Mouse (Mus musculus) WW6 (cell line): ENCODE data around the gene A2ml1.

Experiments used
- DNase-seq: peaks from one replicate; pipeline ENCODE4 v3.0.0-alpha.2; 2013; ENCODE audit warnings: low read depth, low spot score

The A2ml1 gene

DNA sequence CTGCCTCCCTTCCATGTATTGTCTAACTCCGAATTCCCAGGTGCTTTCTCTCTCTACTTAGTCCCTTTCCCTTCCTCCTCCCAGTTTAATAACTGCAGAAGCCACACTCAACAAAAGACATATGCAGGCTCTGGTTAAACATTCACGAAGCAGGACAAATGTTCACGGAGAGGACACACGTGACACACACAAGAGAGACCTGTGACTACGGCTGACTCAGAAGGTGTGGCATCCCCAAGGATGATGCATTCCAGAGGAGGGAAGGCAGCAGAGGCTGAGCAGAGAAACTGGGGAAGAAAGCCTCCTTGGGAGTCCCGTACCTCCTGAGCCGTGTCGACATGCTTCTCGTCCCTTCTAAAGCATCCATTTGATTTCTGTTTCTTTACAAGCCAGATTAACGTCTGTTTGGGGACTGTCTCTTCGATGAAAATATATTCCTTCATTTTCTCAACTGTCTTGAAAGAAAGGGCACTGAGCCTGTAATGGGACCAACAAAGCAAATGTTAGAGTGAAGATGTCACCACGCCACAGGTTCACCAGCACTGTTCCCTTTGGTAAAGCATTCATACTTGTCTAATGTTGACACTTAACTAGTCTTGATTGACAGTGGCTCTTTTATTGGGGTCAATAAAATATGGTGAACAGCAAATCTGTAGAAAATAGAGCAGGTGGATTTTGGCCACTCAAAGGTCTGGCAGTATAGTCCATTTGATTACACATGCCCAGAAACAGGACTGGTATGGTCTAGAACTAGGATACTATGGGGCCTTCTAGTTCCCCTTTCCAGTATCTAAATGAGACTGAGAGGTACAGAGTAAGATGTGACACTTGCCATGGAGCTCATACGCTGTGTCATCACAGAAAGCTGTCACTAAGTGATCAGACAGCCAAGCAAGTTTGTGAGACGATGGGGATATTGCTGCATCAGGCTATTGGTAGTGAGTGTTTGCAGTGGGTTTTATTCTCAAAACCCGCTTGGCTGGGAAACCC is 31.6 kb downstream of the A2ml1 start:
- no peak for DNase-seq

DNA sequence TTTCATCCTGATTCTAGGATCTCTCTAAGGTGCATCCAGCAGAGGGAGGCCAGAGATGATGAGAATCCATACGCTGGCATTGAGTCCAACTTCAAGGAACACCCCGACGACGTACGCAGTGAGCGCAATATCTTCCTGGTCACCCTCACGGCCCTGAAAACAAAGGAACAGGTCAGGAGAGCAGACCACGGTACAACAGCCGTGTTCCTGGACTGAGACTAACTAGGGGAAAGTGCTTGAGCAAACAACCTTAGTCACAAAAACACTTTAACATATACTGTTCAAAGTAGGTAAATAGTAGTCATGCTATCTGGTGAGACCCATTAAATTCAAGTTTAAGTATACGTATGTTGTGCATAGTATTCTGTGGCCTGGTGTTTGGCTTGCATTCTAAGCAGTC is 32.9 kb downstream of the A2ml1 start:
- DNase-seq: no peak

- no peak for DNase-seq
These were observed 36.0 kb downstream of the A2ml1 start for GRCm38 (mm10) chr6:128545402-128545801.

GRCm38 (mm10) chr6:128543226-128543625 is 38.2 kb downstream of the A2ml1 start:
- DNase-seq: no peak

- no peak for DNase-seq
These were observed 46.2 kb downstream of the A2ml1 start for GRCm38 (mm10) chr6:128535250-128535649.

- no peak for DNase-seq
These were observed 48.1 kb downstream of the A2ml1 start for GRCm38 (mm10) chr6:128533296-128533695.

- no peak for DNase-seq
These were observed 48.7 kb downstream of the A2ml1 start for GRCm38 (mm10) chr6:128532701-128533100.

GRCm38 (mm10) chr6:128528491-128528890 is 52.9 kb downstream of the A2ml1 start:
- DNase-seq: no peak

DNA sequence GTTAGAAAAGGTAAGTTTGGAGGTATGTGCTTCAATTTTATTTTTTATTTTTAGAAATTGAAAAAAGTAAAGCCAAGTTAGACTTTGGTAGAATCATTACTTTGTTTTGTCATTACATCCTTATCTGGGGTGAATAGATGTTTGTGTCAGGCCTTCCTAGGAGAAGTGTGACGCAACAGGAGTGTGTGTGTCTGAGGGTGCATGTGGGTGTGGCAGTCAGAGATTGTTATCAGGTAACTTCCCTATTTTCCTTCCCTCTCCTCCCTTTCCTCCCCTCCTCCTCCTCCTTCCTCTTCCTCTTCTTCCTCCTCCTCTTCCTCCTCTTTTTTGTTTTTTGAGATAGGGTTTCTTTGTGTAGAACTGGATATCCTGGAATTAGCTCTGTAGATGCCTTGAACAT is 54.3 kb downstream of the A2ml1 start:
- DNase-seq: no peak

- no peak for DNase-seq
These were observed 54.8 kb downstream of the A2ml1 start, which contains the start of gene Pzp for GRCm38 (mm10) chr6:128526601-128527000. Gene Pzp, minus strand, starts transcription at chr6:128526720.

GRCm38 (mm10) chr6:128525801-128526200 is 55.6 kb downstream of the A2ml1 start:
- DNase-seq: no peak

GRCm38 (mm10) chr6:128523360-128523759 is 58.0 kb downstream of the A2ml1 start:
- DNase-seq: no peak

DNA sequence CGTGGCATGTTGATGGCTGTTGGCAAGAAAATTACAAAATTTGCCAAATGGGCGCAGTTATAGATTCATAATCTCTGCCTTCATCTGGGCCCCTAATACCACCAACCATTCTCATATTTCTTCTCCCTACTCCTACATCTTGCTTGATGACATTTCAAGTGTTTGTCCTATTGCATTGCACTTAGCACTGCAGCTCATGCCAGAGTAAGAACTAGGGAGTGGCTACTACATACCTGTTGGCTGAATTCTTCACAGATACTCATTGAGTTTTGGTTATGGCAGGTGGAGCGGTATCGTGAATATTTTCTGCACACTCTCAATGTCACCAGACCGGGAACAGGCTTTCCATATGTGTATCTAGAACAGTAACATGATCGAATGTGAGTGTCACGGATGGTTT is 62.2 kb downstream of the A2ml1 start:
- DNase-seq: no peak

GRCm38 (mm10) chr6:128505676-128506236 is 75.7 kb downstream of the A2ml1 start:
- DNase-seq: no peak

- DNase-seq: no peak
These were observed 76.7 kb downstream of the A2ml1 start for GRCm38 (mm10) chr6:128504743-128505142.

GRCm38 (mm10) chr6:128495346-128495745 is 86.1 kb downstream of the A2ml1 start:
- DNase-seq: no peak

DNA sequence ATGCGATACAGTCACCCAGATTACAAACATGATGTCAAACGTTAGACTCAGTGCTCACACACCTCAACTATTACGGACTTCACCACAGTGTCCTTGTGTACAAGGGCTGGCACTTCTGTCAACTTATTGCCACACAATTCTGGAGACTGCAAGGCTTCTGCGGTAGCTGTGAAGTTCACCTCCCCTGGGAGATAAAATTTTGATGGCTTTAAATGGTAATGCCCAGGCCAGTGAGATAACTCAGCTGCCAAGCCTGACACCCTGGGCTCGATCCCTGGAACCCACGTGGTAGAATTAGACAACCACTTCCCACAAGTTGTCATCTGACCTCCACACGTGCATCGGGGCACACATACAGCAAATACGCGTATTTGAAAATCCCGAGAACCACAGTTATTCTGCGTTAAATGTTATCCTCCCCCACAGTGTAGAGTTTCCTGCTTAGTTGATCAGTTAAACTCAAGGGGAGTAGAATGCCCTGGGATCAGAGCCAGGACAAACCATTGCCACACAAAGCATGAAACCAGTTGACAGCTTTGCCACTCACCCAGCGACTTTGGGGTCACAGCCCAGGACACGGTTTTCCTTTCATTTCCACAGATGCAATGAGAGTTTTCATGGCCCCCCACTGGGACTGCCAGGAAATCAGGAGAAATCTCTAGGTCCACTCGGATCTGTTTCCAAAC is 86.6 kb downstream of the A2ml1 start:
- DNase-seq: no peak

GRCm38 (mm10) chr6:128491916-128492315 is 89.5 kb downstream of the A2ml1 start:
- no peak for DNase-seq

DNA sequence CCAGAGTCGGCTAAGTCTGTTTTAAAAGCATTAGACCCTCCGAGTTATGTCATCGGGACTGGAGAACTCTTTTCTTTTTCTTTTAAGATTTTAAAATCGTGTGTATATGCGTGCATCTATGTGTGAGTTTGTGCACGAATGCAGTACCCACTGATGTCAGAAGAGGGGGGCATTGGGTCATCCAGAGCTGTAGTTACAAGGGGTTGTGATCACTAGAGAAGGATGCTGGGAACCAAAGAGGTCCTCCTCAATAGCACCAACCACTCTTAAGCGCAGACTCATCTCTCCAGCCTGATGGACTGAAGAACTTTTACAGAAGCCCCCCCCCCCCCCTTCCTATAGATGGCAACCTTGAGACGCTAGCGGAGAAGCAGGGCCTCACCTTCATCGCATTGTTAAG is 91.3 kb downstream of the A2ml1 start:
- DNase-seq: no peak
